Mouse (Mus musculus) small intestine, adult 2 months (tissue): ENCODE data around the gene Efs. TPM values are rescaled to one million over a fixed set of nuclear protein-coding genes. Genes with fewer than 3 reads are reported as not detected.
A peak's percentile ranks its signal among the peaks of the same experiment; 100 is the strongest.

Experiments used
- H3K27ac ChIP-seq: fragments of 200-500 bp; 2 replicates; pipeline ENCODE4 v1.5.1; 2012; ENCODE audit warnings: low read depth, low read length, control low read depth, inconsistent platforms; ENCODE audit not compliant: insufficient read depth
- H3K27me3 ChIP-seq: fragments of 200-500 bp; 2 replicates; pipeline ENCODE4 v1.6.1; 2012; ENCODE audit warnings: mild to moderate bottlenecking, moderate library complexity, low read length, inconsistent platforms; ENCODE audit not compliant: control insufficient read depth, insufficient read depth
- H3K36me3 ChIP-seq: fragments of 200-500 bp; 2 replicates; pipeline ENCODE4 v1.6.1; 2012; ENCODE audit warnings: mild to moderate bottlenecking, low read length, control low read depth, inconsistent platforms; ENCODE audit not compliant: control insufficient read depth, insufficient read depth
- H3K4me1 ChIP-seq: fragments of 200-500 bp; 2 replicates; pipeline ENCODE4 v1.6.1; 2012; ENCODE audit warnings: low read length, inconsistent platforms, mixed read lengths; ENCODE audit not compliant: control insufficient read depth, insufficient read depth, insufficient read length
- H3K4me3 ChIP-seq: fragments of 200-500 bp; 2 replicates; pipeline ENCODE4 v1.5.1; 2012; ENCODE audit warnings: low read depth, mild to moderate bottlenecking, control low read depth, inconsistent platforms, low read length, moderate library complexity
- CTCF ChIP-seq: fragments of 200-500 bp; IDR thresholded peaks from 2 replicates; pipeline ENCODE4 v1.5.1; 2012; ENCODE audit warnings: low read depth, mild to moderate bottlenecking, control low read depth, inconsistent platforms, low read length, moderate library complexity, mixed read lengths; ENCODE audit not compliant: insufficient replicate concordance, insufficient read length; ENCODE audit errors: extremely low read depth
- POLR2A ChIP-seq: fragments of 200-500 bp; IDR thresholded peaks from 2 replicates; pipeline ENCODE4 v1.6.1; 2012; ENCODE audit warnings: low read depth, mild to moderate bottlenecking, control low read depth, inconsistent platforms, low read length, moderate library complexity
- WGBS: fragments of 180-500 bp; shearing (Covaris S2); methylation state at CpG from one replicate; pipeline ENCODE4 v1.1.7; 2018; 5-methylcytosine and 5-hydroxymethylcytosine counted together
- polyA plus RNA-seq: library from polyadenylated mRNA; depleted of rRNA; stranded (reverse); fragments of >200 nt; gene quantifications from 2 replicates; pipeline ENCODE4 v1.2.3, GENCODE M21; 2012

Gene Efs
- polyA plus RNA-seq, 1 experiment: 5.7 TPM

- Histone ChIP-seq H3K4me3 (peak within 1 kb of the TSS; percentile 83), H3K36me3 (peaks cover 7% of the 10 kb centered on the region; the same call in 1 of the 2 replicates), H3K27ac (peak within 1 kb of the TSS; percentile 91), H3K27me3 (no peaks in the 10 kb centered on the region), H3K4me1 (peaks cover 11% of the 10 kb centered on the region)
- WGBS: 2% methylated on average over 27 of the region's 27 CpGs
- TF ChIP-seq CTCF: no peak
- TF ChIP-seq POLR2A: peak; percentile 98
Measured at GRCm38 (mm10) chr14:54883154-54884021, 42.5 kb downstream of the Efs start, which contains the start of the genes Bcl2l2 and Gm20521. Gene Bcl2l2 (plus strand): TSS chr14:54883377. Gene Gm20521 (plus strand): TSS chr14:54883441.

- WGBS: under 1% methylated on average over 61 of the region's 61 CpGs
- peaks cover 10% of the 10 kb centered on the region; the same call in 1 of the 2 replicates for H3K4me1 ChIP-seq
- H3K27ac ChIP-seq: peak within 1 kb of the TSS; percentile 60
- H3K27me3 ChIP-seq: no peaks in the 10 kb centered on the region
- no peak for TF ChIP-seq POLR2A
- no peak for TF ChIP-seq CTCF
- H3K36me3 ChIP-seq: no peaks in the 10 kb centered on the region
- peak within 1 kb of the TSS; percentile 78 for H3K4me3 ChIP-seq
Measured at GRCm38 (mm10) chr14:54877048-54877715, 48.7 kb downstream of the Efs start, which contains the start of gene Ppp1r3e. Gene Ppp1r3e (minus strand): TSS chr14:54877550.

- Histone ChIP-seq H3K4me3 (peak overlapping the region; percentile 78), H3K27me3 (no peaks in the 10 kb centered on the region), H3K36me3 (no peaks in the 10 kb centered on the region), H3K4me1 (peaks cover 10% of the 10 kb centered on the region; the same call in 1 of the 2 replicates), H3K27ac (peak overlapping the region; percentile 60)
- under 1% methylated on average over 72 of the region's 72 CpGs for WGBS
- TF ChIP-seq CTCF (no peak), POLR2A (no peak; the same call in 1 of the 2 replicates)
Measured at GRCm38 (mm10) chr14:54876539-54877047, 49.3 kb downstream of the Efs start.

- H3K27ac ChIP-seq: peak overlapping the region; percentile 38
- no peaks in the 10 kb centered on the region for H3K36me3 ChIP-seq
- H3K4me3 ChIP-seq: peak overlapping the region; percentile 78
- H3K27me3 ChIP-seq: no peaks in the 10 kb centered on the region
- WGBS: 3% methylated on average over 36 of the region's 36 CpGs
- 0 out of 2 replicates have a peak, but pooled peaks have one; percentile 4 for TF ChIP-seq CTCF
- TF ChIP-seq POLR2A: no peak
- H3K4me1 ChIP-seq: peaks cover 10% of the 10 kb centered on the region; the same call in 1 of the 2 replicates
Measured at GRCm38 (mm10) chr14:54875844-54876538, 49.9 kb downstream of the Efs start.

- 72% methylated on average over 3 of the region's 3 CpGs for WGBS
- TF ChIP-seq POLR2A (no peak), CTCF (no peak)
- Histone ChIP-seq H3K4me1 (peaks cover 10% of the 10 kb centered on the region; the same call in 1 of the 2 replicates), H3K27ac (no peak overlapping the region), H3K4me3 (no peak overlapping the region), H3K36me3 (no peaks in the 10 kb centered on the region), H3K27me3 (no peaks in the 10 kb centered on the region)
Measured at GRCm38 (mm10) chr14:54874165-54874564, 51.8 kb downstream of the Efs start.

GRCm38 (mm10) chr14:54870861-54871260 lies 55.1 kb downstream of the Efs start, which contains the start of gene Homez:
Gene Homez (minus strand): TSS chr14:54870961.
- Histone ChIP-seq H3K36me3 (no peaks in the 10 kb centered on the region), H3K4me3 (no peak within 1 kb of the TSS), H3K4me1 (peaks cover 8% of the 10 kb centered on the region; the same call in 1 of the 2 replicates), H3K27me3 (no peaks in the 10 kb centered on the region), H3K27ac (no peak within 1 kb of the TSS)
- TF ChIP-seq POLR2A (no peak), CTCF (no peak)
- WGBS: 90% methylated on average over 5 of the region's 5 CpGs
